Comparison of ENCODE assay signal across 20 mouse cellular contexts in the genomic region with DNA sequence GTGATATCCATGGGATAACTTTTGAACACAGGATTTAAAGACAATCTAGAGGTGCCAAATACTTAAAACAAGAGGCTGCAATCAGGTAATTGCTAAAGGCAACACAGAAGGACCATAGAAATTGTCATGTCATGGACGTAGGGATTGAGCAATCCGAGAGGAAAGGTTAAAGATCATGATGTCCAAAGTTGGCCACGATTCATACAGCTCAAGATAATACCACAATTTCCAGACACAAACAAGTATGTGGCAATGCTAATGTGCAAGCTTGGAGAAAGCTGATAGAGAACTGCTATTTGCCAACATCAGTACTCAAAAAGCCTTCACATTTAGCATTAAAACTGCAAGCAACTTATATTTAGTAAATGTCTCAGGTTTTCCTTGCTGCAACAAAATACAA. TPM values are rescaled to one million over a fixed set of nuclear protein-coding genes. Genes with fewer than 3 reads are reported as not detected.
"Had no signal": no experiment of that assay in that cellular context is flagged by ENCODE, and none has a peak within 500 bp of the region (broad histone marks: within the 10 kb centered on the region; RNA-seq: fewer than 3 reads in every experiment).

No protein-coding gene starts in this region.

- DNase-seq: kidney, adult 2 months; layer of hippocampus, adult 9-11 months; liver, embryonic 13.5 days; lung, postnatal 10 days; retina, postnatal 1 day; right cerebral cortex, postnatal 25 days; spleen, adult 18-20 months; thymus, postnatal 25 days had no signal

- H3K4me3 ChIP-seq: layer of hippocampus, adult 2 months; limb, embryonic 10.5 days; limb, embryonic 13.5 days; liver, embryonic 13.5 days; lung, embryonic 15.5 days; midbrain, embryonic 12.5 days; midbrain, embryonic 15.5 days; neural tube, embryonic 13.5 days; stomach, embryonic 15.5 days had no signal

- H3K4me1 ChIP-seq: limb, embryonic 10.5 days; limb, embryonic 13.5 days; liver, embryonic 13.5 days; lung, embryonic 15.5 days; midbrain, embryonic 12.5 days; midbrain, embryonic 15.5 days; neural tube, embryonic 13.5 days; stomach, embryonic 15.5 days had no signal

- ATAC-seq: midbrain, embryonic 15.5 days had no signal

- H3K4me2 ChIP-seq: limb, embryonic 13.5 days; liver, embryonic 13.5 days; lung, embryonic 15.5 days; midbrain, embryonic 12.5 days; midbrain, embryonic 15.5 days; neural tube, embryonic 13.5 days; stomach, embryonic 15.5 days had no signal

- H3K36me3 ChIP-seq: limb, embryonic 10.5 days; limb, embryonic 13.5 days; liver, embryonic 13.5 days; lung, embryonic 15.5 days; midbrain, embryonic 12.5 days; midbrain, embryonic 15.5 days; neural tube, embryonic 13.5 days; stomach, embryonic 15.5 days had no signal

- H3K27me3 ChIP-seq: limb, embryonic 13.5 days; liver, embryonic 13.5 days; lung, embryonic 15.5 days; midbrain, embryonic 12.5 days; midbrain, embryonic 15.5 days; neural tube, embryonic 13.5 days; stomach, embryonic 15.5 days had no signal

- H3K9ac ChIP-seq: limb, embryonic 13.5 days; liver, embryonic 13.5 days; lung, embryonic 15.5 days; midbrain, embryonic 12.5 days; midbrain, embryonic 15.5 days; neural tube, embryonic 13.5 days; stomach, embryonic 15.5 days had no signal

- H3K9me3 ChIP-seq: limb, embryonic 10.5 days; limb, embryonic 13.5 days; liver, embryonic 13.5 days; lung, embryonic 15.5 days; midbrain, embryonic 12.5 days; midbrain, embryonic 15.5 days; neural tube, embryonic 13.5 days; stomach, embryonic 15.5 days had no signal

- H3K27ac ChIP-seq: kidney, postnatal 0 days; layer of hippocampus, adult 2 months; limb, embryonic 10.5 days; limb, embryonic 13.5 days; liver, embryonic 13.5 days; lung, embryonic 15.5 days; macrophage; midbrain, embryonic 12.5 days; midbrain, embryonic 15.5 days; neural tube, embryonic 13.5 days; stomach, embryonic 15.5 days had no signal

RNA-seq across cellular contexts. Expression of a gene that starts 26.7 kb away (rescaled TPM):
- polyA plus RNA-seq: kidney, adult 2 months; kidney, embryonic 14.5 days; kidney, postnatal 0 days; limb, embryonic 10.5 days; limb, embryonic 13.5 days; lung, embryonic 15.5 days; macrophage; midbrain, embryonic 12.5 days; midbrain, embryonic 15.5 days; neural tube, embryonic 13.5 days; thymus, postnatal 0 days had no signal
